Mouse (Mus musculus) thymus, postnatal 36 days (tissue): ENCODE measurements around the gene Lama5.

Experiments
- DNase-seq, 2 experiments: peaks; one replicate each; pipeline ENCODE4 v3.0.0; 2022; ENCODE audit warnings: mixed read lengths in 2 of 2

Lama5 gene

DNA sequence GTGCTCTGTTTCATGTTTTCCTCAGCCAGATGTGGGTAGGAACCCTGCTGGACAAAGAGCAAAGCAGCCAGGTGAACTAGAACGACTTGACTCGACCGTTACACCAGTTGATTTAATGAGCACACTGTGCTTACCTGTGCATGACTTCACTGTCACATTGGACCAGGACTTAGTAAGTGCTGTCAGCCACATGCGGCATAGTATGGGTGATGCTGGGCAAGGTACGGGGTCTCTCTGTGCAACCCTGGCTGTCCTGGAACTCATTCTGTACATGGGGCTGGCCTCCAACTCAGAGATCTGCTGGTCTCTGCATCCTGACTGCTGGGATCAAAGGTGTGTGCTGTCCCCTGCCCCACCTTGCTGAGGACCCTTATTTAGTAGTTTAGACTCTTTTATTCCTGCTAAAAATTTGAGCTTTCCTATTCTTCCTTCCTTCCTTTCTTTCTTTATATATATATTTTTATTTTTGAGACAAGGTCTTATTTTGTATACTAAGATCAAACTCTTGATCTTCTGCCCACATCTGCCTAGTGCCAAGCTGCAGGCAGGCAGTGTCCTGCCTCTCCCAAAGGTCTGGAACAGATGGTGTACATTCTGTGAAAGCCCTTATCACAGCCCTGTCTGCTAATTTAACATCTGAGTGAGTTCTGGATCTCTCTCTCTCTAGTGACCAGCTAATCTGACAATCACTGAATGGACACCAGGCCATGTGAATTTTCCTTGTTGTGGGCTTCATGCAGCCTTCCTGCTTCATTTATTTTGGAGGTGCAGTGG, 29.0 kb upstream of the Lama5 start:
- DNase-seq: no peak

DNA sequence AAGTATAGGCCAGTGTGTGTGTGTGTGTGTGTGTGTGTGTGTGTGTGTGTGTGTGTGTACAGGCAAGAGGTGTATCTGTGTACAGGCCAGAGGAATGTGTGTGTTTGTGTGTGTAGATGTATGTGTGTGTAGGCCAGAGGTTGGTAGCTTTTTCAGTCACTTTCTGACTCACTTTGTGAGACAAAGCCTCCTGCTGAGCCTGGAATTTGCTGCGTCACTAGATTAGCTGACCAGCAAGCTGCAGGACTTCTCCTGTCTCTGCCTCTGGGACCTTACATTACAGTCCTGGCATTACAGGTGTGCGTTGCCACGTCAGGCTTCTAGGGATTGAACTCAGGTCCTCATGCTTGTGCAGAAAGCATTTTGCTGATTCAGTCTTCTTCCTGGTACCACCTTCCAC, 26.2 kb upstream of the Lama5 start:
- DNase-seq: no peak

DNA sequence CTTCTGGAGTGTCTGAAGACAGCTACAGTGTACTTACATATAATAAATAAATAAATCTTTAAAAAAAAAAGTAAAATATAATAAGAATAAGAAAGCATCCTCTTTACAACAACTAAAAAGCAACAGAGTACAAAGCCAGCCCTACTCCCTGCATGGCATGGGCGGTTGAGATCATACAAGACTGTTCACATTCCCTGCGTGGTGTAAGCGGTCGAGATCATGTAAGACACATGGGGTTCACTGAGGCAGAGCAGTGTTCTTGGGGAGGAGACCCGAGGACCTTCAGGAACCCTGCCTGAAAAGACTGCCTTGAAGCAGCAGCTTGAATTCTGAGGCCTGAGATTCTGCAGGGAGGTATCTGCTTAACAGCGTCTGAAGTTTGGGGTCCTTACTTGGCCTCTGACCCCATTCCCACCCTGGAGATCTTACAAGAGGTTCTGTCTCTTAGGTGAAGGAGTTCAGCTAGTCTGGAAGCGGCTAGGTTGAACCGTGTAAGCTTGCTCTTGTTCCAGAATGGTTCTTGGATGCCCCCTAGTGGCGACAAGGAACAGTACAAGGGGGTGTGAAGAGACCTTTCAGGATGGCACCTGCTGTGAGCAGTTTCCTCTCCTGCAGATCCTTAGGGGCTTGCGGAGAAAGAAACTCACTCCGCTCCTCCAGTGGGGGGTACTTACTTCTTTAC, 25.4 kb upstream of the Lama5 start:
- DNase-seq: peak; percentile 62 to 63

DNA sequence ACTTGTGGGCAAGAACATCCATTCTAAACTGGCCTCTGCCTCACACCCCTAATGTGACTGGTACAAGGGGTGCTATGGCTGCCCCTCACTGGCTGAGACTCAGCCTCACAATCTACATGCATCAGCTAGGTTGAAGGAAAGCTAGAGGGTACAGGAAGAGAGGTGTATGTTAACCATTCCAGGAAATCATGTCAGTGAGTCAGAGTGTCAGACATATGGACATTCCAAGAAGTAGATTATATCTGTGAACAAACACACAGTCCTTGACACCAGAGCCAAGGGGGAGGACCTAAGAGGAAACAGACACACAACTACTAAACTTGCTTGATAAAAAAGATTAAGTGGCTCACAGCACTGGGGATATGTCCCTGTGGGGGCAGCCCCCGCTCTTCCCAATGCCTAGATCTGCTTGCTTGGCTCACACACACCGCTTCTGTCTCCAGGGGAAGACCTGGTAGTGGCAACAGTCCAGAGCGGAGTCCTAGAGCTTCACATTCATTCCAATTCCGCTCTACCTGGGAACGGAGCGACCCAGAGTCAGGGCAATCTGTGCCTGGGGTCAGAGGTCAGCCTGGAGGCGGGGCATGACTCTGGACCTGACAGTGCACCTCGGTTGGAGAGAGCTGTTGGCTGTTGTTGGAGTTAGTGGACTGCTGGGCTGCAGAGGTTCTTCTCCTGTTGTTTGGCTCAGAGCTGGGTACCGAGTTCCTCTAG, 23.4 kb upstream of the Lama5 start:
- no peak for DNase-seq

DNA sequence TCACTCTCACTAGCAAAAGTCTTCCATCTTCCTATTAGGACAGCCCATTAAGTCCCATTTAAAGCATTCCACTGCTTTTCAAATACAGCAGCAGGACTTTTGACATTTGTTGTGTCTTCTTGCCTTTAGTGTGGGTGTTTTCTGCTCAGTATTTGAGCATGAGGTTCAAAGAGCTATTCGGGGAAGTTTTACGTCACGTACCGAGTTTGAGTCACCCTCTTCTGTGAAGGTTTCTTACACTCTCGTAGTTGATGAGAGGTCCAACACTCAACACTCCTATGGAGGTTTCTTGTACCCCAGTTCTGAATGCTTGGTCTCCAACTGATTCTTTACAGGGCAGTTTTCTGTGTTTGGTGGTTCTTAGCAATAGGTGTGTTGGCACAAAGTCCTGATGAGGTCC, 22.3 kb upstream of the Lama5 start:
- no peak for DNase-seq

DNA sequence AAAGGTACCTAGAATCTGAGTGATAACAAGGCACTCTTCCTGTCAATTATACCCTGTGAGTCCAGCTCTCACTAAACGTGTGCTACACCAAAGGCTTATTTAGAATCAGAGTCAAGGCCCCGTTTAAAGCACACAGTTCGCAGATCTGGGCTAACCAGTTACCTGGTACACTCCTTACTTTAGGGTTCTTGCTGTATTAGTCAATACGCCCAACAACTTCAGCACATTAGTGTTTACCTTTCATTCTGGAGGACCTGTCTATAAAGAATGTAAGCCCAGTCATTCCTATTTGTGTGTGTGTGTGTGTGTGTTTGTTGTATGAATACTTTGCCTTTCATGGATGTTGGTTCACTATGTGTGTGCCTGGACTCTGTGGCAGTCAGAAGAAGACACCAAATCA, 17.4 kb upstream of the Lama5 start:
- no peak for DNase-seq

DNA sequence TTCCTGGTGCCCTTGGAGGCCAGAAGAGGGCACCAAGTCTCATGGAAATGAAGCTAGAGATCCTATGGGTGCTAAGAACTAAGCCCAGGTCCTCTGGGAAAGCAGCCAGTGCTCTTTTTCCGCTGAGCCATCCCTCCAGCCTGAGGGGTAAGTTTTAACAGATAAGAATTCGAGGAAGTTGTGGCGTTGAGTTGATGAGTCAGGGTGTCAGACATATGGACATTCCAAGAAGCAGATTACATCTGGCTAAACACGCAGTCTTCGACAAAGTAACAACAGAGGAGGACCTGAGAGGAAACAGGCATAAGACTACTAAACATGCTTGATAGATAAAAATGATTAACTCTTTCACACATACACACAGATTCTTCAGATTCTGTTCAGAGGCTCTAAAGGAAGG, 12.9 kb upstream of the Lama5 start:
- DNase-seq: no peak

DNA sequence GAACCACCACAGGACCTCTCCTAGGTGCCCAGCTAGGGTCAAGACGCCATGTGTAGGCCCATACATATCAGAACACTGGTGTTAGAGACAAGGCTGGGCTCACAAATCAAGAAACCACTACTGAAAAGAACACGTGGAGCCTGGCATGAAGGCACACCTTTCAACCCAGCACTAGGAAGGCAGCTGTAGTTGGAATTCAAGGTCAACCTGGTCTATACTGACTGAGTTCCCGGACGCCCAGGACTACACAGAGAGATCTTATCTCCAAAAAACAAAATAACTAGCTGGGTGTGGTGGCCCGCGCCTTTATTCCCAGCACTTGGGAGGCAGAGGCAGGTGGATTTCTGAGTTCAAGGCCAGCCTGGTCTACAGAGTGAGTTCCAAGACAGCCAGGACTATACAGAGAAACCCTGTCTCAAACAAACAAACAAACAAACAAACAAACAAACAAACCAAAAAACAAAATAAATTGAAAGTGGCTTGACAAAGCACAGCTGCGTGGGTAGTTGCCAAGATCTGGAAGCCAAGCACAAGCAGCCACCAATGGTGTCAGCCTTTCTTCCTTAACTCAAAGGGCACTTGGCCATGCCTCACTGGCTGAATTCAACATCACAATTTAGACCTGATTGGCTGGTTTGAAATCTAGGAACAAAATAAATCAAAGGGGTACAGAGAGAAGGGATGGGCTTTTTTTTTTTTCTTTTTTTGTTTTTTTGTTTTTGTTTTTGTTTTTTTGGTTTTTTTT, 12.1 kb upstream of the Lama5 start:
- no peak for DNase-seq

DNA sequence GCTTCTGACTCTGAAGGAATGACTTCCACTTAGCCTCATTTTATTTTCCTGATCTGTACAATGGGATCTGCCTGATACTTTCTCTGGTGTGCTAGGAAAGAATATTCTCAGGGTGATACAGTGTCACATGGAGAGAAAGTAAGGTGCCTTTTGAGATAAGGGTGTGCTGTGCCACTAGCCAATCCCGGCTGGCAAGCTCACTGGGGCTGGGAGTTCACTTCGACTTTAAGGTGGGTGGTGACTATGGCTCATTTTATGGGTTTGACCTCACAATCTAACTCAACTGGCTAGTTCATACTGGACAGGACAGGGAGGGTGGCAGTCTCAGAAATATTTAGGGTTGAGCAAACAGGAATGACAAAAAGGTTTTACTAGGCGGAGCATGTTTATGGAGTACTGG, 11.3 kb upstream of the Lama5 start:
- no peak for DNase-seq

DNA sequence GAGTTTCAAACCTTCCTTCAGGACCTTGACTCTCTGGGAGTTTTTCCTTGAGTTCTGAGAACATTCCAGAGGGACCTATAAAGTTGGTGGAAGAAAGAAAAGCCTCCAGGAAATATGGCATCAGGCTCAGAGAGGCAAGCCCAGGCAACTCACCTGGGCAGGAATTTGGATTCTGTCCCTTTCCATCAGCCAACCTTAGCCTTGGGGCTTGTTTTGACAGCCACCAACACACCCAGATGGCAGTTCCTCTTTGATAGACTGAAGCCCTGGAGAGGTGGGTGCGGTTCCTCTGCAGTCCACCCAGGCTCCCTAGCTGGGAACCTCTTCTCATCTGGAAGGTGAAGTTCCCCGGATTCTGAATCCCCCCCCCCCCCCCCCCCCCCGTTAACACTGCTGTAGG, 10.8 kb upstream of the Lama5 start:
- no peak for DNase-seq

DNA sequence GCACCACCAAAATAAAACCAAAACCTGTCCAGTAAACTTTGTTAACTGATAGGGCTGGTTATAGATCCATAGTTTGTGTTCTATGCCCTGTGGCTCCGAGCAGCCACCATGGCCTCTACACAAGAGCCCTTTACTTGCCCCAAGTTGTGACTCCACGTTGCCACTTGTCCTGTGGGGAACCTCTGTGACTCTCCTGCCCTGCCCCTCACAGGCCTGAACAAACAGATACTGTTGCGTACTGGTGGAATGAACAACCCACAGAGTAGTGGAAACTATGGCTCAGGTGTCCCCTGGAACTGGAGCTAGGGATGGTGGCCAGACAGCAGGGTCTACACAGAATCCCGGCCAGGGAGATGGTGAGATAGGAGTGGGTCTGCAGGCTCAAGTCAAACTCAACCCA, 10.1 kb upstream of the Lama5 start:
- DNase-seq: no peak

DNA sequence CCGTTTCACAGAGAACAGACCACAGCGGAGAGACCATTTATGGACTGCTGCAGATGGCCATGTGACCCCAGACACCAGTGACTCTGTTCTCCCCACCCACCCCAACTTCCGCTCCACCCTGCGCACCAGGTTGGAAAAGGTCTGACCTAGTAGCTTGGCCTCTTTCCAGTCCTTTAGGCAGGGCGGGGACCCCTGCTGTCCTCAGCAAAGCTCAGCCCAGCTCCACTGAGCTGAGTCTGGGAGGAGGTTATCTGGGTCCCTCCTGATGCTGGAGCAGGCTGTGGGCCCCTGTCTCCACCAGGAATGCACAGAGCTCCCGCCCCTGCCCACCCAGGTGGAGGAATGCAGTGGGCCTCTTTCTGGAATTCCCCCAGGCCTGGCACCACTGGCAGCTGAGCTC, 9.3 kb upstream of the Lama5 start:
- DNase-seq: no peak

DNA sequence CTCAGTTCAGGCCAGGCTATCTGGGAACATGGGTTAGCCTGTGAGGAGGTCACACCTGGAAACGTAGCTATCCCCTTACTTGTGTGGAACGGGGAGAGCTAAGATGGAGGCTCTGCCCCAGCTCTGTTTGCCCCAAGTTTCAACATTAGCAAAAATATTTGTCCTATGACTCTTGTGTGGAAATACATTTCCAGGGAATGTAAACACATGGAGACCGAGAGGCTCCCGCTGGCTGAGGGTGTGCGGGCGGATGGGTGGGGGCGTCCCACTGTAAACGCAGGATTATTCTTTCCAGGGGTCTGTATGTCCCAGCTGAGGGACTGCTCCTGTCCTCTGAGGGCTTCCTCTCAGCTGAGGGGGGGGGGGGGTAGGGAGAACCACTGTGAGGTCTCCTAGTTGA, 8.7 kb upstream of the Lama5 start:
- DNase-seq: no peak

DNA sequence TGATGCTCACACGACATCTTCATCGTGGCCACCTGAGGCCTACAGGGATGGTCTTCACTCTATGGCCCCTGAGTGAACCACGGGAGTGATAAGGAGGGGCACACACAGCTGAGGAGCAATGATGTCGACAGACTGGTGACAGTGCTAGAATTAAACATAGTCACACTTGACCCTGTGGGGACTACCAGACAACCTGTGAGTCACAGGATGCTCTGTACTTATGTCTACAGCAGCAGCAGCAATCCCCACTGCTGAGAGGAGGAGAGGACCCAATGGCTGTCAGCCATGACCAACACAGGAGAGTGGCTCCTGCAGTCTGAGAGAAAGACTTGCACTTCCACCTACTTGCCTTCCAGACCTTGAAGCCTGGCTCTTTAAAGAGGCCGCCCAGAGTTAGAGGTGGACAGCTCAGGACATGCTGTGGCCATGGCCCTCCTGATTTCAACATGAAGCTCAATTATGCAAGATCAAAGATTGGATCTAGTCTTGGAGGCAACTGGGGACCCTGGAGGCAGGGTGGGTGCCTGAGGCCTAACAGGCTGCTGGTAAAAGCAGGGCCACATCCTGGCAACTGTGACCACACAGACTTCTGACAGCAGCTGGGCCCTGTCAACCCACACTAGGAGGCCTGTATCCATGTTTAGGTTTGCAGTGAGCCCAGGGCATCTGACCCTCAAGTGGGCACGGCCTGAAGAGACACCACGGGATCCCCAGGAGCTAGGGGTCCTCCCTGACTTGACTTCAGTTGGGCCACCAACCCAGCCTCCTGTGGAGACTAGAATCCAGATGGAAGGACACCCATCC, 7.6 kb upstream of the Lama5 start:
- no peak for DNase-seq

DNA sequence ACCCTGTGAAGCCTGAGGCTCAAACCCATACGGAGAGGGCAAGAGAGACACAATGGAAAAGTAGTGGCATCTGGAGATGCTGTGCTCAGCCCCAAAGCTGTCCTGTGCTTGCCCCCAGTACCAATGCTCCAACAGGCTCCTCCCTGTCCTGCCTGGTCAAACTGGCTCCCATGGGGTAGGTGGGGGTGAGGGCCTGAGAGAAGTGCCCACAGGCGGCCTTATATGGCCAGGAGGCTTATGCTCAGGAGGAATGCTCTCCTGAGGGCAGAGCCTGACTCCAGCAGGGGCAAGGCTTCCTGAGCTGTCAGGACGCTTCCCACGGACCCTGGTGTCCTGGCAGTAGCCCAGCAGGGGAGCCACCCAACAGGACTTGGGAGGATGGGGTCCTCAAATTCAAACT, 4.8 kb upstream of the Lama5 start:
- no peak for DNase-seq

DNA sequence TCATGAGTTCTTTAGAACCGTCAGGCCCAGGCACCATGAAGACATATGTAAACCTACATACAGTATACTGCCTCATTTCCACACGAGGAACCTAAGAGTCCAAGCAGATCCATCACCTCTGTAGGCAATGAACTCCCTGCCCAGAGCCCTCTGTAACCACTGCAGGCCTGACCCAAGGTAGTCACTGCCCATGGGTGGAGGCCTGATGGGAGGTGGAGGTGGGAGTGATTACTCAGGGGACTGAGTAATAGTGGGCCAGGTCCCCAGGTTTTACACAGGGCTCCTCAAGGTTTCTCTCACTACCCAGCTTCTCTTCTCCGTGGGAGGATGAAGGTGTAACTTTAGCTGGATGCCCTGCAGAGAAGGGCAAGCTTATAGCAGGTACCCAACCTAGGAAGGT, 3.5 kb upstream of the Lama5 start:
- no peak for DNase-seq

DNA sequence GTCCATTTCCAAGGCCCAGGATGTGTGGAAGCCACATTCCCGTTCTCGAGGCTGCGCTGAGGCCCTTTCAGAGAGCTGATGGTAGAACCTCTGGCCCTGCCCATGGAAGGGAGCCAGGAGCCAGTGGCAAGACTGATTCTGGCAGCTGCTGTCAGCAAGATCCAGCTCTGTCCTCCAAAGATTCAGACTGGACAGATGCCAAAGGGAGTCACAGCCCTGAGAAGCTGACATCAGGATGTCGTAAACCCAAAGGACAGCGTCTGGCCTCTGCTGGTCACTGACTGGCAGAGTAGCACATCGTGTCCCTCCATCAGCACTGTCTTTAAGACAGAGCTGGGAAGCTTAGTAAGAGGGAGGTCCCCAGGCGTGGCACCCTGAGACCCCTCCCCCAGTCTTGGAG, 2.9 kb upstream of the Lama5 start:
- DNase-seq: no peak

DNA sequence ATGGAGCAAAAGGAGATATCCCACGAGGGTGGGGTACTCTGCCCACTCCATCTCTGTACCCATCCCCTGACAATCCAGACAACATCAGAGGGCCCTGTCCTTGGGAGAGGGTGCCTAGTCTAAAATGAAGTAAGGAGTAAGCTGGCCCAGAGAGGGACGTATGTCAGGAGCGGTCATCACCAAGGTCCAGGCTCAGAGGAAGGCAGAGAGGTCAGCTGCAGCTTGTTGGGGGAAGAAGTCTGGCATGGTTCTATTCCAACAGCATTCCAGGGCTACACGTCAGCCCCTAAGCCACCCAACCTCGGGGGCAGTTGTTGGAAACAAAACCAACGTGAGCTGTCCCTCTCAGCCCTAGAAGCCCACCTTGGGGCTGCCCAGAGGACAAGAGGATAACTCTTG, 2.4 kb upstream of the Lama5 start:
- no peak for DNase-seq

DNA sequence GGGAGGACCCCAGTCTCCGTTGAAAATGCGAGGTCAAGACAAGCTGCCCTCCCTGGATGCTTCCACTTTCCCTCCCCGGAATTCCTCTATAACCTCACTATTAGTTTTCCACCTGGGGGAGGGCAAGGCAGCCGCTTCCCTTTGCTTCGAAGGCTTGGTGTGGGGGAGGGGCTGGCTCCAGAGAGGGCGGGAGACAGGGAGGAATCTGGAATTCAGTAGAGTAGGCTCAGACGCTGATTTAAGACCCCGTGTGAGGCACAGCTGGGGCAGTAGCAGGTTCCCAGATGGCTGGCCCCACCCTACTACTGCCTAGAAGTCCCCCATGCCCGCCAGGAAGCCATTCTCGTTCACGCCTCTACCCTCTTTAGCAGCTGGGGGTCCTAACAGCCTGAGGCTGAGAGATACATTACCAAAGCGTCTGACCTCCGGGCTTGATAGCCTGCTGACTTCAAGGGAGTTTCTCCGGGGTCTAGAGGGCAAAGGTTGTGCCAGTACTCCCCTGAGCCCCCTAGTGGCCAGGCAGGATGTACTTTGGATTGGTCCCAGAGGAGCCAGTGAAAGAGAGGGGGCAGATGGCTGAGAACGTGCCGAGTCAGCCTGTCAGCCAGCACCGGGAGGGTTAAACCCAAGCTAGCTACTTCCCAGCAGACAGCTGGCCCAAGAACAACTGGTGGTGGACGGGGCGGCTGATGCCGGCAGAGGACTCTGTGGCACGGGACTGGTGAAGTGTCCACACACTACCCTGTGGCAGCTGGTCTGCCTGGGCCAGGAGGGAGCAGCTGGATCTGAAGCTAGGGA, 1.8 kb upstream of the Lama5 start:
- DNase-seq: peak; percentile 51

DNA sequence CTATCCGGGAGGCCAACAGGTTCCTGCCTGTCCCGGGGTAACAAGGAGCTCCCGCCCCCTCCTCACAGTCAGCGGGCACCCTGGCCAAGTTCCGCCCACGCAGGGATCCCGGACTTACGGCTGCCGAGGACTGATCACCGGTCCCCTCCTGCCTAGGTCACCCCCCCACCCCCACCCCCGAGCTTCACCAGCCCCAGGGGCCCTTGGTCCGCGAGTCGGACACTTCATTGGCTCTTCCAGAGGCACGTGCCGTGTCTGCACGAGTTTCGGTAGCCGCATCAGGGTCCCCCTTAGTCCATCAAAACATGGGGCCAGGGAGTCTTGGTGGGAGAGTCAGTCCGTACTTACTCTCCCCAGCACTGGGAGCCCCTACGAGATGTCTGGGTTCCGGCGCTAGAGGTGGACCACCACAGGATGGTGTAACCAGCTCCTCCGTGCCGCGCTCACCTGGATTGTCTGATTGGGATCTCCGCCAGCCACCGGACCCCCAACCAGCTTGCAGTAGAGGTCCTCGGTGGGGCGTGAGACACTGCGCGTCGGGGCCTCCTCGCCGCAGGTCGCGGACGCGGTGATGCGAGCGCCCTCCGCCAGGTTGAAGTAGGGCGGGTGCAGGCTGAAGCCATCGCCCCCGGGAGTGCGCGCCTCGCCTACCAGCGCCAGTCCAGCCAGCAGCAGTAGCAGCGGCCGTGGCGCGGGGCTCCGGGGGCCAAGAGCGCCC, 456 bp downstream of the Lama5 start:
- no peak for DNase-seq

DNA sequence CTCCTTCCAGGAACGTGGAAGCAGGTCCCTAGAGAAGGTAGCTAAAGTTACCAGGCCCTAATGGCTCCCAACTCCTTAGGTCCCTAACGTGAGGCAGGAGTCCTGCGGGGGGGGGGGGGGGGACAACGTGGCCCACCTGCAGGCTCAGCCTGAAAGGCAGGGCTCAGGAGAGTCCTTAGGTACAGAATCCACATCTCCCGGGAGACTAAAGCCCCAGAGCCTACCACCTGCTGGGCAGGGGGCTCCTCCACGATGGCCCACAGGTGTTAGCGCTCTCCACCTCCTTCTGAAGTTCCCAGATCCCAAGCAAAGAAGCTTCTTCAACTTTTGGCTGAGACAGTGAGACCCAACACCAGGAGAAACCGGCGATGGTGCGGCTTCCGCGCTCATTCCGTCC, 1.0 kb downstream of the Lama5 start:
- DNase-seq: no peak
